Mouse (Mus musculus) liver, embryonic 11.5 days (tissue): Measurements from ENCODE around the gene Nemf. TPM values are rescaled to one million over a fixed set of nuclear protein-coding genes. Genes with fewer than 3 reads are reported as not detected.
A peak's percentile ranks its signal among the peaks of the same experiment; 100 is the strongest.

Experiments
- ATAC-seq: fragments of 200-750 bp; cut with Nextera tagmentation; replicated peaks from 2 replicates; pipeline ENCODE4 v1.8.0; 2017; ENCODE audit warnings: moderate number of reproducible peaks, mild to moderate bottlenecking, moderate TSS enrichment, moderate library complexity; ENCODE audit not compliant: low FRiP score
- DNase-seq: peaks from one replicate; pipeline ENCODE4 v3.0.0-alpha.2; 2017; ENCODE audit warnings: low spot score
- H3K27ac ChIP-seq: fragments of 300-500 bp; sonication (generic); 2 replicates; pipeline ENCODE4 v1.5.1; 2014; ENCODE audit warnings: mild to moderate bottlenecking, low read depth, low read length, control low read depth
- H3K27me3 ChIP-seq: fragments of 300-500 bp; sonication (generic); replicated peaks from 2 replicates; pipeline ENCODE4 v1.6.1; 2014; ENCODE audit warnings: low read length, mixed read lengths; ENCODE audit not compliant: control insufficient read depth, insufficient read depth
- H3K36me3 ChIP-seq: fragments of 300-500 bp; sonication (generic); 2 replicates; pipeline ENCODE4 v1.6.1; 2014; ENCODE audit warnings: mild to moderate bottlenecking, low read length, moderate library complexity, mixed read lengths; ENCODE audit not compliant: control insufficient read depth, insufficient read depth
- H3K4me1 ChIP-seq: fragments of 300-500 bp; sonication (generic); replicated peaks from 2 replicates; pipeline ENCODE4 v1.6.1; 2014; ENCODE audit warnings: low read length, mixed read lengths; ENCODE audit not compliant: control insufficient read depth, insufficient read depth
- H3K4me2 ChIP-seq: fragments of 300-500 bp; sonication (generic); 2 replicates; pipeline ENCODE4 v1.6.1; 2014; ENCODE audit warnings: mild to moderate bottlenecking, control low read depth, moderate library complexity
- H3K4me3 ChIP-seq: fragments of 300-500 bp; sonication (generic); 2 replicates; pipeline ENCODE4 v1.5.1; 2014; ENCODE audit warnings: low read depth, low read length, control low read depth
- H3K9ac ChIP-seq: fragments of 300-500 bp; sonication (generic); 2 replicates; pipeline ENCODE4 v1.6.1; 2014; ENCODE audit warnings: low read depth, low read length, control low read depth
- H3K9me3 ChIP-seq: fragments of 300-500 bp; sonication (generic); 2 replicates; pipeline ENCODE4 v1.6.1; 2016; ENCODE audit warnings: low read length, inconsistent platforms, mixed read lengths; ENCODE audit not compliant: control insufficient read depth
- WGBS: fragments of 180-500 bp; shearing (Covaris S2); extraction: QIAGEN DNeasy Blood & Tissue Kit; methylation state at CpG from one replicate; pipeline ENCODE4 v1.1.7; 2014; 5-methylcytosine and 5-hydroxymethylcytosine counted together
- polyA plus RNA-seq: library from polyadenylated mRNA; unstranded; fragments of >200 nt; fragmentation: Nextera tagmentation; extraction: Ambion mirVana; gene quantifications from 2 replicates; pipeline ENCODE4 v1.2.1, GENCODE M21; 2014

Nemf gene
- 74.7 and 81.7 TPM in 2 replicates for polyA plus RNA-seq

DNA sequence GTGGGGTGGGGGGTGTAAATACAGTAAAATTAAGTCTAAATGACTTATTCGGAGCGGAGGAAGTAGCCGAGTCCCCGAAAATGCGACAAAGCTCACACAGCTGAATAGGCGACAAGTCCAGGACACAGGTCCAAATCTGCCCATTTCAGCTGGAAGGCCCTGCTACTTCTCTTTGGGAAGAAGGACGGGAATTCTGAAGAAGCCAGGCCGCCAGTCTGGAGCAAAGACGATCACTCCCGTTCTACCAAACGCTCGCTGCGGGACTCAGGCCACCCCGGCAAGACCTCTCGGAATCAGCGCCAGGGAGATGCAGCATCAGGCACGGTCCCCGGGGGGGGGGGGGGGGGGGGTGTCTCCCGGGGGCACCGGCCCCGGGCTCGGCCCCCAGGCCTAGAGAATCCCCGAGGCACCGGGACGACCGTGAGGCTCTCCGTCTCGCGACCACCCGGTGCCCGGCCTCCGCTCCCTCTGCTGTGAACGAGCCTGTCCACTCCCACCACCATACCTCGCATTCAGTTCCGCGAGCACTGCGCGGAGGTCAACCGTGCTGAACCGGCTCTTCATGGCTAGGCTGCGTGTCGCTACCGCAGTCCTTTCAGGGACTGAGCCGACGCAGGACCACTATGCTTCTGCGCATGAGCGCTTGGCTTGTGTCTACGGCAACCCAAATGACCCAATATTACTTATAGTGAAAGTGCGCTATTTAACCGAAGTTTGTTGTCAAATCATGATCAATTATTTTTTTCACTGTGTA, at the start of gene Nemf:
TSS of gene Nemf (minus strand) at position 620 of the 754 bp plus-strand sequence.
- DNase-seq (peak; percentile 65), ATAC-seq (peak; percentile 60)
- H3K9ac ChIP-seq: peak within 1 kb of the TSS; percentile 94
- WGBS: under 1% methylated on average over 45 of the region's 50 CpGs
- H3K27ac ChIP-seq: peak within 1 kb of the TSS; percentile 82
- peak within 1 kb of the TSS; percentile 97 for H3K4me3 ChIP-seq
- H3K9me3 ChIP-seq: no peaks in the 10 kb centered on the region
- peaks cover 11% of the 10 kb centered on the region for H3K36me3 ChIP-seq
- H3K27me3 ChIP-seq: no peaks in the 10 kb centered on the region
- peak within 1 kb of the TSS; percentile 69 for H3K4me2 ChIP-seq
- H3K4me1 ChIP-seq: 0 out of 2 replicates have a peak, but pooled peaks cover 5% of the 10 kb centered on the region

DNA sequence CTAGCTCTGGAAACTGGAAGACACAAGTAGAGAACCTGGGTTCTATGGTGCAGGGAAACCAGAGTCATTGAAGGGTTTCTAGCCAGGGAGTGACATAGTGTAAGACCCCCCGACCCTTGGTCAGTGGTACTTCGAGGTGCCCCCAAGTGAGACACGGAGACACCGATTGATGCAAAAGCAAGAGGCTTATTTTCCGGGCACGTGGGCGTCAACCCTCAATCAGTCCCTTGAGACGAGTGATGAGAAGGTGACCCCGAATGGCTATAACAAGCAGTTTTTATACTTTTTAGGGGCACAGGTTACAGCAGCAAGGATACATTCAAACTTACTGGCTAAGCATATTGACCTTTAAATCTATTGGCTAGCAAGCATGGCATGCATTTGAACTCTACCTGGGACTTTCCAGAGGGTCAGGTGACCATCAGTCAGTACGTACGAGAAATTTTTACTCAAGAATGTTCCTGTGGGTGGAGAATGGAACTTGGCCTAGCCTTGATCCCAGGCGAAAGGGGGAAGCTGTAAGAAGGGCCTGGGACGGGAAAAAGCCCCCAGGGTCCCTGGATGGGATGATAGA, 45.7 kb upstream of the Nemf start:
- Histone ChIP-seq H3K27me3 (no peaks in the 10 kb centered on the region; the same call in 1 of the 2 replicates), H3K4me1 (no peaks in the 10 kb centered on the region), H3K9me3 (no peaks in the 10 kb centered on the region), H3K4me3 (no peak overlapping the region), H3K4me2 (no peak overlapping the region), H3K27ac (no peak overlapping the region), H3K36me3 (no peaks in the 10 kb centered on the region), H3K9ac (no peak overlapping the region)
- no peak for DNase-seq
- ATAC-seq: no peak
- WGBS: 89% methylated on average over 13 of the region's 13 CpGs

DNA sequence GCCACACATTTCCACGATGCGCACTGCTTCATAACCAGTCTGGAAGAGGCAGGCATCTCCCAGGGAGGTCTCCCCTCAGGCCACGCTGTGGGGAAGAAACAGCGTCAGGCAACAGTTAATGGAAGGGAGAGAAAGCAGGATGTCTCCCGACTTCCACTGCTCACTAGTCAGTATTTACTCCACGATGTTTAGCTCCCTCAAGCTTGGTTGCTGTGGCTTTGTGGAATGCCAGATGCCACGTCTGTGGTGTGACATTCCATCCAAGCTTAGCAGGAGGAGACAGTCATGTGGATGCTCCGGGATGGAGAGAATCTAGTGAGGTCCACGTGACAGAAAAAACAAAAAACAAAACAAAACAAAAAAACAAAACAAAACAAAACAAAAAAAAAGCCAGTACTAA, 45.1 kb upstream of the Nemf start:
- Histone ChIP-seq H3K4me1 (no peaks in the 10 kb centered on the region), H3K4me2 (no peak overlapping the region), H3K9ac (no peak overlapping the region), H3K27me3 (no peaks in the 10 kb centered on the region; the same call in 1 of the 2 replicates), H3K4me3 (no peak overlapping the region), H3K36me3 (no peaks in the 10 kb centered on the region), H3K9me3 (no peaks in the 10 kb centered on the region), H3K27ac (no peak overlapping the region)
- WGBS: 56% methylated on average over 9 of the region's 9 CpGs
- ATAC-seq: no peak
- no peak for DNase-seq

DNA sequence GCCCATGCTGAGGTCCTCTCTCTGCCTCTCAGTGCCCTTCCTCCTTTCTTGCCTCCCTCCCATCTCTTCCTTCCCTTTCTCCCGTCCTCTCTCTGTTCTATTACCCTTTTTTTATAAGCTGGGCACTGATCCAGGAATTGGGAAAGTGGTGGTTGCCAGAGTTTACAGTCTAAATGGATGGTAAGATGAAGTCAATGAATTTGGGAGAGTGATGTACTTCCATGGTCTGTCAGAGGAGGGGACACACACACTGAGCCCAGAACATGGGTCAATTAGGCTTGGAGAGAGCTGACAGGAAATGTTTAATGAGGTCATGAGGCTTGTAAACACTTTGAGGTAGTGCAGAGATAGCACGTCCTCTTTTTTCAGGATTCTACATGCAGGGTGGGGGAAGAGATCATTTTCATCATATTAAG, 43.9 kb upstream of the Nemf start:
- H3K36me3 ChIP-seq: no peaks in the 10 kb centered on the region
- 17% methylated on average over 2 of the region's 2 CpGs for WGBS
- 0 out of 2 replicates have a peak, but pooled peaks have one; percentile 36 for ATAC-seq
- no peaks in the 10 kb centered on the region for H3K9me3 ChIP-seq
- H3K4me3 ChIP-seq: no peak overlapping the region
- no peaks in the 10 kb centered on the region; the same call in 1 of the 2 replicates for H3K27me3 ChIP-seq
- H3K4me1 ChIP-seq: no peaks in the 10 kb centered on the region
- no peak for DNase-seq
- no peak overlapping the region for H3K4me2 ChIP-seq
- H3K9ac ChIP-seq: no peak overlapping the region
- no peak overlapping the region for H3K27ac ChIP-seq

DNA sequence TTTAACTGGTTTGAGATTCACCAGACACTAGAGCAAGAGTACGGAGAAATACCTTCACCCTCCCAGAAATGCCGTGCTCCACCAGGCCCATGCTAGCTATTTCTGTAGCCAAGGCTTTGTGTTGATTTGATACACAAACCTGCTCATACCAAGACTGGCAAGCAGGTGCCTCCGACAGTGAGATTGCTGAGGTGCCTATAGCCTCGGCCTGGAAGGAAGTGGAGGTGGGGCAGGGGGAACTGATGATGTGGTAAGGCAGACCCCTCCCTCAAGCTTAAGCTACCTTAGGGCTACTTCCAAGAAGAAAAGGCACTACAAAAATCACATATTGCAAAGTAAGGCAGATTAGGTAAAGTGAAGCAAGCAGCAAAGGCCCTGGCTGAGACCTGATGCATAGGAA, 43.4 kb upstream of the Nemf start:
- Histone ChIP-seq H3K27me3 (no peaks in the 10 kb centered on the region; the same call in 1 of the 2 replicates), H3K4me3 (no peak overlapping the region), H3K36me3 (no peaks in the 10 kb centered on the region), H3K9ac (no peak overlapping the region), H3K4me2 (no peak overlapping the region), H3K4me1 (no peaks in the 10 kb centered on the region), H3K9me3 (no peaks in the 10 kb centered on the region), H3K27ac (no peak overlapping the region)
- DNase-seq: no peak
- no peak for ATAC-seq
- WGBS: 65% methylated on average over 4 of the region's 4 CpGs

- ATAC-seq (no peak), DNase-seq (no peak)
- Histone ChIP-seq H3K4me2 (no peak overlapping the region), H3K9me3 (no peaks in the 10 kb centered on the region), H3K4me3 (no peak overlapping the region), H3K4me1 (no peaks in the 10 kb centered on the region; the same call in 1 of the 2 replicates), H3K9ac (no peak overlapping the region), H3K27me3 (no peaks in the 10 kb centered on the region), H3K36me3 (no peaks in the 10 kb centered on the region), H3K27ac (no peak overlapping the region)
- 80% methylated on average over 6 of the region's 6 CpGs for WGBS
These were observed 37.5 kb upstream of the Nemf start for GRCm38 (mm10) chr12:69394456-69394855.

DNA sequence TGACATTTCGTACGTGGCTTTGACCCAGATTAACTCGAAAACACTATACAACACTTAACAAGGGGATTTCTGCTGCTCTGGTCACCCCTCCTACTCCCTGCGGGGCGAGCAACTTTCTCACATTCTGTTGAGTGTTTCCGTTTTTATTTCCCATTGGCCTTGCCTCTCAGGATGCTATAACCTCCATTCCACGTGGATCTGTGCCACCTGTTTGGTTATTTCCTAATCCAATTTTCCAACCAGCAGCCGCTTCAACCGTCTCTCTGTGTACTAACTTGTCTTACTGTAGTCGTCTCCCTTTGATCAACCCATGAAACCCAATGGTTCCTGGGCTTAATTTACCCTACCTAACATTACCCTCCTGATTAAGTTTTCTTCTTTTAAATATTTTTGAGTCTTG, 36.1 kb upstream of the Nemf start:
- Histone ChIP-seq H3K4me2 (no peak overlapping the region), H3K36me3 (no peaks in the 10 kb centered on the region), H3K27me3 (no peaks in the 10 kb centered on the region), H3K4me3 (no peak overlapping the region), H3K9me3 (no peaks in the 10 kb centered on the region), H3K4me1 (no peaks in the 10 kb centered on the region; the same call in 1 of the 2 replicates), H3K27ac (no peak overlapping the region), H3K9ac (no peak overlapping the region)
- 78% methylated on average over 10 of the region's 10 CpGs for WGBS
- ATAC-seq (no peak), DNase-seq (no peak)

DNA sequence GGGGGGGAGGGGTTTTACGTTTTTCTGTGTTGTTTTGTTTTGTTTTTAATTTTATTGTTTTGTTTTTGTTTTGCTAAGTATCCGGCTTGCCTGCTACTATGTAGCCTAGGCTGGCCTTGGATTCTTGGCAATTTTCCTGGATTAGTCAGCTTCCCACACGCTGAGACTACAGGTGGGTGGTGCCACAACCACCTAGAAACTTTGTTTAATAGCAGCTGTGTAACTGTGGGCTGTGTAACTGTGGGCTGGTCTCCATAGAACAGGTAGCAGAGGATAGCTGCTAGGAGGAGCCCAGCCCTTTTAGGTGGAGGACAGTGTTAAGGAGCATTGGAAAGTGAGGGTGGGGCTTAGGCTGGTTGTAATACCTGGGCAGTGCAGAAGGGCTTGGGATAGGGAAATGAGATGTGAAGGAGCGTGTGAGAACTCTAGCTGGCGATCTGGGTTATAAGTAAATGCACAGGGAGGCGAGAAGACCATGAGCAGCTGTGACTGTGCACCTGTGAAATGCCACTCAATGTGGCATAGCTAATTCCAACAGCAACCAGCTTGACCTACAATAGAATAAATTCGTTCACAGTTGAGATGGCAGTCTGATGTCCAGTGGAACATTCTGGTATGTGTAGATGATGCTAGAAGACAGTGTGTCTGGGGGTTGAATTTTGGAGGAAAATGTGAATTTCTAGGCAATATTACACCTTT, 33.2 kb upstream of the Nemf start:
- no peak for DNase-seq
- Histone ChIP-seq H3K4me2 (no peak overlapping the region), H3K9ac (no peak overlapping the region), H3K27ac (no peak overlapping the region), H3K4me3 (no peak overlapping the region), H3K27me3 (no peaks in the 10 kb centered on the region), H3K4me1 (no peaks in the 10 kb centered on the region; the same call in 1 of the 2 replicates), H3K9me3 (no peaks in the 10 kb centered on the region), H3K36me3 (no peaks in the 10 kb centered on the region)
- 74% methylated on average over 7 of the region's 7 CpGs for WGBS
- ATAC-seq: no peak; the same call in 1 of the 2 replicates
